Mouse (Mus musculus): ENCODE measurements around the gene Gm21988. TPM values are rescaled to one million over a fixed set of nuclear protein-coding genes. Genes with fewer than 3 reads are reported as not detected.

Gene Gm21988
- polyA plus RNA-seq, 1 experiment, result 9.7 TPM

GRCm38 (mm10) chr11:70227661-70228245, 11.9 kb downstream of the Gm21988 start:
- no peak for TF ChIP-seq POLR2A (IDR thresholded peaks at IDR 0.05; ENCODE audit: borderline replicate concordance, insufficient read depth, low read length)
- TF ChIP-seq CTCF (IDR thresholded peaks at IDR 0.05; ENCODE audit: borderline replicate concordance, insufficient read depth, low read depth, low read length), result no peak
- WGBS, result 91% methylated on average over 4 of the region's 4 CpGs
- H3K4me3 ChIP-seq (replicated peaks; ENCODE audit: insufficient read depth, low read depth, low read length), result no peak overlapping the region
- H3K4me1 ChIP-seq (ENCODE audit: control insufficient read depth, insufficient read depth, low read length), result peaks cover 3% of the 10 kb centered on the region; the same call in 1 of the 2 replicates
- no peaks in the 10 kb centered on the region for H3K27me3 ChIP-seq (ENCODE audit: control insufficient read depth, insufficient read depth, low read length)
- no peak overlapping the region for H3K27ac ChIP-seq (ENCODE audit: insufficient read depth, low read length)
- DNase-seq, result peak in 1 of 2 experiments; percentile 25

- H3K27ac ChIP-seq (ENCODE audit: insufficient read depth, low read length), result no peak overlapping the region
- DNase-seq, result no peak
- no peak overlapping the region for H3K4me3 ChIP-seq (replicated peaks; ENCODE audit: insufficient read depth, low read depth, low read length)
- no peak for TF ChIP-seq POLR2A (IDR thresholded peaks at IDR 0.05; ENCODE audit: borderline replicate concordance, insufficient read depth, low read length)
- peaks cover 3% of the 10 kb centered on the region; the same call in 1 of the 2 replicates for H3K4me1 ChIP-seq (ENCODE audit: control insufficient read depth, insufficient read depth, low read length)
- no peaks in the 10 kb centered on the region for H3K27me3 ChIP-seq (ENCODE audit: control insufficient read depth, insufficient read depth, low read length)
- 50% methylated on average over 5 of the region's 5 CpGs for WGBS
Measured at GRCm38 (mm10) chr11:70227126-70227525, 12.5 kb downstream of the Gm21988 start.

GRCm38 (mm10) chr11:70226602-70226890, 13.1 kb downstream of the Gm21988 start:
- DNase-seq, result peak in 1 of 2 experiments; percentile 29
- Histone ChIP-seq H3K27me3 (ENCODE audit: control insufficient read depth, insufficient read depth, low read length) (no peaks in the 10 kb centered on the region), H3K27ac (ENCODE audit: insufficient read depth, low read length) (no peak overlapping the region)

GRCm38 (mm10) chr11:70225798-70226601, 13.6 kb downstream of the Gm21988 start:
- TF ChIP-seq CTCF (IDR thresholded peaks at IDR 0.05; ENCODE audit: borderline replicate concordance, insufficient read depth, low read depth, low read length) (peak; percentile 18; the same call in 1 of the 2 replicates), POLR2A (IDR thresholded peaks at IDR 0.05; ENCODE audit: borderline replicate concordance, insufficient read depth, low read length) (no peak)
- Histone ChIP-seq H3K4me1 (ENCODE audit: control insufficient read depth, insufficient read depth, low read length) (peaks cover 3% of the 10 kb centered on the region; the same call in 1 of the 2 replicates), H3K27ac (ENCODE audit: insufficient read depth, low read length) (no peak overlapping the region), H3K4me3 (replicated peaks; ENCODE audit: insufficient read depth, low read depth, low read length) (no peak overlapping the region), H3K27me3 (ENCODE audit: control insufficient read depth, insufficient read depth, low read length) (no peaks in the 10 kb centered on the region)
- DNase-seq, result peak in 1 of 2 experiments; percentile 27
- 49% methylated on average over 27 of the region's 27 CpGs for WGBS

More at GRCm38 (mm10) chr11:70226602-70226890, 13.1 kb downstream of the Gm21988 start:
- H3K4me3 ChIP-seq (replicated peaks; ENCODE audit: insufficient read depth, low read depth, low read length), result no peak overlapping the region
- 28% methylated on average over 18 of the region's 18 CpGs for WGBS
- H3K4me1 ChIP-seq (ENCODE audit: control insufficient read depth, insufficient read depth, low read length), result peaks cover 3% of the 10 kb centered on the region; the same call in 1 of the 2 replicates
- no peak for TF ChIP-seq POLR2A (IDR thresholded peaks at IDR 0.05; ENCODE audit: borderline replicate concordance, insufficient read depth, low read length)
- TF ChIP-seq CTCF (IDR thresholded peaks at IDR 0.05; ENCODE audit: borderline replicate concordance, insufficient read depth, low read depth, low read length), result no peak

GRCm38 (mm10) chr11:70223724-70224123, 15.9 kb downstream of the Gm21988 start:
- Histone ChIP-seq H3K27me3 (ENCODE audit: control insufficient read depth, insufficient read depth, low read length) (no peaks in the 10 kb centered on the region), H3K4me3 (replicated peaks; ENCODE audit: insufficient read depth, low read depth, low read length) (no peak overlapping the region), H3K4me1 (ENCODE audit: control insufficient read depth, insufficient read depth, low read length) (peaks cover 9% of the 10 kb centered on the region), H3K27ac (ENCODE audit: insufficient read depth, low read length) (no peak overlapping the region)
- DNase-seq, result no peak
- TF ChIP-seq POLR2A (IDR thresholded peaks at IDR 0.05; ENCODE audit: borderline replicate concordance, insufficient read depth, low read length) (no peak), CTCF (IDR thresholded peaks at IDR 0.05; ENCODE audit: borderline replicate concordance, insufficient read depth, low read depth, low read length) (no peak)
- WGBS, result 85% methylated on average over 9 of the region's 9 CpGs

- Histone ChIP-seq H3K4me1 (ENCODE audit: control insufficient read depth, insufficient read depth, low read length) (peaks cover 13% of the 10 kb centered on the region), H3K4me3 (replicated peaks; ENCODE audit: insufficient read depth, low read depth, low read length) (peak overlapping the region; percentile 82), H3K27me3 (ENCODE audit: control insufficient read depth, insufficient read depth, low read length) (no peaks in the 10 kb centered on the region), H3K27ac (ENCODE audit: insufficient read depth, low read length) (peak overlapping the region; percentile 78)
- peak in 1 of 2 experiments; percentile 53 for DNase-seq
- 7% methylated on average over 14 of the region's 14 CpGs for WGBS
- TF ChIP-seq POLR2A (IDR thresholded peaks at IDR 0.05; ENCODE audit: borderline replicate concordance, insufficient read depth, low read length) (no peak), CTCF (IDR thresholded peaks at IDR 0.05; ENCODE audit: borderline replicate concordance, insufficient read depth, low read depth, low read length) (no peak)
Measured at GRCm38 (mm10) chr11:70221603-70222500, 17.8 kb downstream of the Gm21988 start.

GRCm38 (mm10) chr11:70220731-70221602, 18.7 kb downstream of the Gm21988 start, which contains the start of gene Slc16a13:
Gene Slc16a13, minus strand, starts transcription at chr11:70221064.
- peak; percentile 96 to 99 for DNase-seq
- TF ChIP-seq CTCF (IDR thresholded peaks at IDR 0.05; ENCODE audit: borderline replicate concordance, insufficient read depth, low read depth, low read length) (no peak), POLR2A (IDR thresholded peaks at IDR 0.05; ENCODE audit: borderline replicate concordance, insufficient read depth, low read length) (peak; percentile 100)
- Histone ChIP-seq H3K4me1 (ENCODE audit: control insufficient read depth, insufficient read depth, low read length) (peaks cover 10% of the 10 kb centered on the region), H3K27ac (ENCODE audit: insufficient read depth, low read length) (peak within 1 kb of the TSS; percentile 88), H3K4me3 (replicated peaks; ENCODE audit: insufficient read depth, low read depth, low read length) (peak within 1 kb of the TSS; percentile 82), H3K27me3 (ENCODE audit: control insufficient read depth, insufficient read depth, low read length) (no peaks in the 10 kb centered on the region)
- WGBS, result under 1% methylated on average over 28 of the region's 28 CpGs
